Mouse (Mus musculus): Measurements from ENCODE around the gene Cuedc1. TPM values are rescaled to one million over a fixed set of nuclear protein-coding genes. Genes with fewer than 3 reads are reported as not detected.

Cuedc1 gene
- polyA plus RNA-seq, 1 experiment from 2014 or later, result 42.0 TPM

GRCm38 (mm10) chr11:88123021-88123420 is 25.2 kb downstream of the Cuedc1 start:
- WGBS, result 51% methylated on average over 5 of the region's 5 CpGs
- H3K4me1 ChIP-seq, result peaks cover 54% of the 10 kb centered on the region
- H3K9me3 ChIP-seq, result no peaks in the 10 kb centered on the region
- 0 out of 2 replicates have a peak, but pooled peaks cover 3% of the 10 kb centered on the region for H3K36me3 ChIP-seq
- no peak overlapping the region for H3K4me3 ChIP-seq
- H3K9ac ChIP-seq, result no peak overlapping the region
- no peaks in the 10 kb centered on the region for H3K27me3 ChIP-seq
- no peak for ATAC-seq (ENCODE audit: insufficient number of reproducible peaks, insufficient read depth, low FRiP score, low TSS enrichment)
- no peak overlapping the region for H3K4me2 ChIP-seq (replicated peaks)
- H3K27ac ChIP-seq, result peak overlapping the region; percentile 14; the same call in 1 of the 2 replicates

GRCm38 (mm10) chr11:88123731-88124130 is 25.9 kb downstream of the Cuedc1 start:
- Histone ChIP-seq H3K36me3 (0 out of 2 replicates have a peak, but pooled peaks cover 3% of the 10 kb centered on the region), H3K4me3 (no peak overlapping the region), H3K4me1 (peaks cover 47% of the 10 kb centered on the region), H3K27me3 (no peaks in the 10 kb centered on the region), H3K4me2 (replicated peaks) (no peak overlapping the region), H3K9ac (no peak overlapping the region), H3K27ac (peak overlapping the region; percentile 52), H3K9me3 (no peaks in the 10 kb centered on the region)
- WGBS, result 27% methylated on average over 6 of the region's 6 CpGs
- ATAC-seq (ENCODE audit: insufficient number of reproducible peaks, insufficient read depth, low FRiP score, low TSS enrichment), result no peak

GRCm38 (mm10) chr11:88125483-88125882 is 27.6 kb downstream of the Cuedc1 start:
- H3K4me1 ChIP-seq, result peaks cover 40% of the 10 kb centered on the region
- no peak overlapping the region for H3K4me2 ChIP-seq (replicated peaks)
- no peak overlapping the region for H3K9ac ChIP-seq
- no peak overlapping the region for H3K27ac ChIP-seq
- no peaks in the 10 kb centered on the region for H3K27me3 ChIP-seq
- 0 out of 2 replicates have a peak, but pooled peaks cover 3% of the 10 kb centered on the region for H3K36me3 ChIP-seq
- H3K4me3 ChIP-seq, result no peak overlapping the region
- ATAC-seq (ENCODE audit: insufficient number of reproducible peaks, insufficient read depth, low FRiP score, low TSS enrichment), result no peak
- 64% methylated on average over 6 of the region's 7 CpGs for WGBS
- no peaks in the 10 kb centered on the region for H3K9me3 ChIP-seq

- no peak overlapping the region for H3K4me2 ChIP-seq (replicated peaks)
- H3K9ac ChIP-seq, result no peak overlapping the region
- peaks cover 41% of the 10 kb centered on the region for H3K4me1 ChIP-seq
Measured at GRCm38 (mm10) chr11:88126306-88126793, 28.5 kb downstream of the Cuedc1 start.

GRCm38 (mm10) chr11:88128461-88128860 is 30.6 kb downstream of the Cuedc1 start:
- H3K27ac ChIP-seq, result no peak overlapping the region
- ATAC-seq (ENCODE audit: insufficient number of reproducible peaks, insufficient read depth, low FRiP score, low TSS enrichment), result no peak
- H3K4me1 ChIP-seq, result peaks cover 43% of the 10 kb centered on the region
- H3K9me3 ChIP-seq, result no peaks in the 10 kb centered on the region
- H3K36me3 ChIP-seq, result no peaks in the 10 kb centered on the region
- no peak overlapping the region for H3K4me2 ChIP-seq (replicated peaks)
- no peak overlapping the region for H3K4me3 ChIP-seq
- no peaks in the 10 kb centered on the region for H3K27me3 ChIP-seq
- WGBS, result 92% methylated on average over 9 of the region's 9 CpGs
- no peak overlapping the region for H3K9ac ChIP-seq

More at GRCm38 (mm10) chr11:88126306-88126793, 28.5 kb downstream of the Cuedc1 start:
- H3K27me3 ChIP-seq, result no peaks in the 10 kb centered on the region
- 17% methylated on average over 5 of the region's 5 CpGs for WGBS
- H3K4me3 ChIP-seq, result no peak overlapping the region
- no peak for ATAC-seq (ENCODE audit: insufficient number of reproducible peaks, insufficient read depth, low FRiP score, low TSS enrichment)
- peak overlapping the region; percentile 46; the same call in 1 of the 2 replicates for H3K27ac ChIP-seq
- H3K36me3 ChIP-seq, result 0 out of 2 replicates have a peak, but pooled peaks cover 2% of the 10 kb centered on the region
- H3K9me3 ChIP-seq, result no peaks in the 10 kb centered on the region

- no peak overlapping the region for H3K4me2 ChIP-seq (replicated peaks)
- no peak overlapping the region for H3K4me3 ChIP-seq
- H3K9me3 ChIP-seq, result no peaks in the 10 kb centered on the region
- no peak overlapping the region for H3K27ac ChIP-seq
- no peaks in the 10 kb centered on the region for H3K36me3 ChIP-seq
- no peaks in the 10 kb centered on the region for H3K27me3 ChIP-seq
- H3K4me1 ChIP-seq, result peaks cover 35% of the 10 kb centered on the region
- ATAC-seq (ENCODE audit: insufficient number of reproducible peaks, insufficient read depth, low FRiP score, low TSS enrichment), result no peak
- H3K9ac ChIP-seq, result no peak overlapping the region
- 68% methylated on average over 3 of the region's 3 CpGs for WGBS
Measured at GRCm38 (mm10) chr11:88129281-88129680, 31.4 kb downstream of the Cuedc1 start.

- 96% methylated on average over 10 of the region's 10 CpGs for WGBS
Measured at GRCm38 (mm10) chr11:88129935-88130334, 32.1 kb downstream of the Cuedc1 start.

GRCm38 (mm10) chr11:88131847-88132246 is 34.0 kb downstream of the Cuedc1 start:
- Histone ChIP-seq H3K4me2 (replicated peaks) (no peak overlapping the region; the same call in 1 of the 2 replicates), H3K4me3 (no peak overlapping the region), H3K27ac (peak overlapping the region; percentile 65), H3K9ac (no peak overlapping the region), H3K4me1 (peaks cover 22% of the 10 kb centered on the region), H3K9me3 (no peaks in the 10 kb centered on the region), H3K27me3 (no peaks in the 10 kb centered on the region), H3K36me3 (no peaks in the 10 kb centered on the region)
- WGBS, result 52% methylated on average over 8 of the region's 8 CpGs
- ATAC-seq (ENCODE audit: insufficient number of reproducible peaks, insufficient read depth, low FRiP score, low TSS enrichment), result no peak

More at GRCm38 (mm10) chr11:88129935-88130334, 32.1 kb downstream of the Cuedc1 start:
- Histone ChIP-seq H3K4me2 (replicated peaks) (no peak overlapping the region), H3K4me1 (peaks cover 34% of the 10 kb centered on the region), H3K36me3 (no peaks in the 10 kb centered on the region), H3K4me3 (no peak overlapping the region), H3K9ac (no peak overlapping the region), H3K27ac (no peak overlapping the region), H3K27me3 (no peaks in the 10 kb centered on the region), H3K9me3 (no peaks in the 10 kb centered on the region)
- no peak for ATAC-seq (ENCODE audit: insufficient number of reproducible peaks, insufficient read depth, low FRiP score, low TSS enrichment)

GRCm38 (mm10) chr11:88135218-88135617 is 37.4 kb downstream of the Cuedc1 start:
- Histone ChIP-seq H3K9ac (no peak overlapping the region), H3K4me2 (replicated peaks) (no peak overlapping the region), H3K36me3 (no peaks in the 10 kb centered on the region), H3K27ac (no peak overlapping the region), H3K4me1 (peaks cover 39% of the 10 kb centered on the region), H3K27me3 (no peaks in the 10 kb centered on the region), H3K4me3 (no peak overlapping the region), H3K9me3 (no peaks in the 10 kb centered on the region)
- WGBS, result 55% methylated on average over 7 of the region's 7 CpGs
- no peak for ATAC-seq (ENCODE audit: insufficient number of reproducible peaks, insufficient read depth, low FRiP score, low TSS enrichment)

- Histone ChIP-seq H3K9me3 (no peaks in the 10 kb centered on the region), H3K36me3 (no peaks in the 10 kb centered on the region; the same call in 1 of the 2 replicates), H3K4me3 (no peak overlapping the region), H3K27me3 (no peaks in the 10 kb centered on the region), H3K4me2 (replicated peaks) (no peak overlapping the region), H3K4me1 (peaks cover 37% of the 10 kb centered on the region), H3K9ac (no peak overlapping the region), H3K27ac (0 out of 2 replicates have a peak overlapping the region, but pooled peaks have one; percentile 20)
- ATAC-seq (ENCODE audit: insufficient number of reproducible peaks, insufficient read depth, low FRiP score, low TSS enrichment), result no peak
- 70% methylated on average over 12 of the region's 12 CpGs for WGBS
Measured at GRCm38 (mm10) chr11:88137814-88138425, 40.1 kb downstream of the Cuedc1 start.

- H3K9ac ChIP-seq, result no peak overlapping the region
- H3K27ac ChIP-seq, result peak overlapping the region; percentile 38; the same call in 1 of the 2 replicates
- peaks cover 35% of the 10 kb centered on the region for H3K4me1 ChIP-seq
- 7% methylated on average over 20 of the region's 20 CpGs for WGBS
- ATAC-seq (ENCODE audit: insufficient number of reproducible peaks, insufficient read depth, low FRiP score, low TSS enrichment), result no peak
- H3K36me3 ChIP-seq, result peaks cover 3% of the 10 kb centered on the region
- H3K9me3 ChIP-seq, result 0 out of 2 replicates have a peak, but pooled peaks cover 2% of the 10 kb centered on the region
- peak overlapping the region; percentile 34 for H3K4me2 ChIP-seq (replicated peaks)
- H3K4me3 ChIP-seq, result no peak overlapping the region
- no peaks in the 10 kb centered on the region for H3K27me3 ChIP-seq
Measured at GRCm38 (mm10) chr11:88139256-88139861, 41.5 kb downstream of the Cuedc1 start.
